Mouse (Mus musculus) neural tube, embryonic 13.5 days (tissue): Measurements from ENCODE around the gene Faf1. TPM values are rescaled to one million over a fixed set of nuclear protein-coding genes. Genes with fewer than 3 reads are reported as not detected.

ENCODE experiments used
- ATAC-seq: fragments of 200-750 bp; cut with Nextera tagmentation; 2 replicates; pipeline ENCODE4 v1.8.0; 2017; ENCODE audit warnings: low read depth, mild to moderate bottlenecking, moderate TSS enrichment, moderate library complexity
- H3K27ac ChIP-seq: fragments of 300-500 bp; sonication (generic); replicated peaks from 2 replicates; pipeline ENCODE4 v1.5.1; 2015; ENCODE audit warnings: moderate library complexity, mild to moderate bottlenecking, inconsistent platforms
- H3K27me3 ChIP-seq: fragments of 300-500 bp; sonication (generic); 2 replicates; pipeline ENCODE4 v1.6.1; 2015; ENCODE audit warnings: mild to moderate bottlenecking, inconsistent platforms
- H3K36me3 ChIP-seq: fragments of 300-500 bp; sonication (generic); 2 replicates; pipeline ENCODE4 v1.6.1; 2015; ENCODE audit warnings: mild to moderate bottlenecking, inconsistent platforms
- H3K4me1 ChIP-seq: fragments of 300-500 bp; sonication (generic); replicated peaks from 2 replicates; pipeline ENCODE4 v1.6.1; 2015; ENCODE audit warnings: inconsistent platforms
- H3K4me2 ChIP-seq: fragments of 300-500 bp; sonication (generic); 2 replicates; pipeline ENCODE4 v1.6.1; 2015; ENCODE audit warnings: inconsistent platforms, mild to moderate bottlenecking, moderate library complexity
- H3K4me3 ChIP-seq: fragments of 300-500 bp; sonication (generic); 2 replicates; pipeline ENCODE4 v1.5.1; 2015; ENCODE audit warnings: mild to moderate bottlenecking, inconsistent platforms
- H3K9ac ChIP-seq: fragments of 300-500 bp; sonication (generic); 2 replicates; pipeline ENCODE4 v1.6.1; 2015; ENCODE audit warnings: moderate library complexity, mild to moderate bottlenecking, inconsistent platforms
- H3K9me3 ChIP-seq: fragments of 300-500 bp; sonication (generic); 2 replicates; pipeline ENCODE4 v1.6.1; 2016; ENCODE audit warnings: inconsistent platforms
- WGBS: fragments of 180-500 bp; shearing (Covaris S2); methylation state at CpG from one replicate; pipeline ENCODE4 v1.1.7; 2015; 5-methylcytosine and 5-hydroxymethylcytosine counted together
- polyA plus RNA-seq: library from polyadenylated mRNA; unstranded; fragments of >200 nt; fragmentation: Nextera tagmentation; extraction: Ambion mirVana; gene quantifications from 2 replicates; pipeline ENCODE4 v1.2.1, GENCODE M21; 2015

Faf1 gene
- polyA plus RNA-seq, 1 experiment from 2014 or later = 33.6 TPM

DNA sequence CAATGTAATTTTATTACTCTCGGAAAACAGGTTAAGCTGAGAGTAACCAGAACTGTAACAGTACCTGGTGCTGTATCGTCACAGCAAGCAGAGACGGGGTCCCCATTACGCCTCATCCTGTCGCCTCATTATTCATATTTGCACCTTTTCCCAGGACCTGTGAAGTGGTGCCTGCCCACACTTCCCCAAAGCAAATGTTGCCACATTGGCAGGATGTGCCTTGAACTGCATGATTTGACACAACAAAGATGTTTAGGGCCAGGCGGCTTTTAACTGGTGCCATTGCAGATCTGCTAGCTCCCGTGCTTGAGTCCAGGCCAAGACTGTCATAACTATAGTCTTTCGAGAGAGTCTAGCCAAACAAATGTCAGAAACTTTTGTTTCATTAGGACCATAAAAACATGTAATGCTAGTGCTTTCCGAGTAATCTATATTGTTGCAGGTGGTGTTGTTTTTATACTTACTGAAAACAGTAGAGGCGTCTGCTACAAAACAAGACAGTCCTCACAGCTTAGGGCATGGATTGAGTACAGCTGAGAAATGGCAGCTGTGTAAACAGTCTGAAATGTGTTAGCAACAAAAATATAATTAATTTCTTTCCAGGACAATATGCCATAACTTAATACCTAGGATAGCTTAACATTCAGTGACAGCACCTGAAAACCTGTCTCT, 121.3 kb downstream of the Faf1 start:
- H3K27me3 ChIP-seq = no peaks in the 10 kb centered on the region
- H3K4me3 ChIP-seq = no peak overlapping the region
- no peak for ATAC-seq
- no peak overlapping the region for H3K4me2 ChIP-seq
- H3K9me3 ChIP-seq = no peaks in the 10 kb centered on the region
- H3K27ac ChIP-seq = no peak overlapping the region
- no peaks in the 10 kb centered on the region for H3K4me1 ChIP-seq
- 0 out of 2 replicates have a peak, but pooled peaks cover 5% of the 10 kb centered on the region for H3K36me3 ChIP-seq
- WGBS = 85% methylated on average over 10 of the region's 10 CpGs
- H3K9ac ChIP-seq = no peak overlapping the region

- no peaks in the 10 kb centered on the region for H3K9me3 ChIP-seq
- peaks cover 7% of the 10 kb centered on the region for H3K4me1 ChIP-seq
- no peak overlapping the region for H3K9ac ChIP-seq
- no peaks in the 10 kb centered on the region for H3K27me3 ChIP-seq
- H3K36me3 ChIP-seq = no peaks in the 10 kb centered on the region
- WGBS = 58% methylated on average over 5 of the region's 5 CpGs
- no peak overlapping the region for H3K4me2 ChIP-seq
- no peak for ATAC-seq
- no peak overlapping the region for H3K27ac ChIP-seq
- H3K4me3 ChIP-seq = no peak overlapping the region
These were observed 130.0 kb downstream of the Faf1 start for GRCm38 (mm10) chr4:109806408-109806807.

GRCm38 (mm10) chr4:109815161-109815560, 138.8 kb downstream of the Faf1 start:
- Histone ChIP-seq H3K9me3 (no peaks in the 10 kb centered on the region), H3K9ac (no peak overlapping the region), H3K4me2 (no peak overlapping the region), H3K4me3 (no peak overlapping the region), H3K4me1 (no peaks in the 10 kb centered on the region), H3K27me3 (no peaks in the 10 kb centered on the region), H3K27ac (no peak overlapping the region), H3K36me3 (no peaks in the 10 kb centered on the region)
- 81% methylated on average over 1 of the region's 1 CpGs for WGBS
- ATAC-seq = no peak

DNA sequence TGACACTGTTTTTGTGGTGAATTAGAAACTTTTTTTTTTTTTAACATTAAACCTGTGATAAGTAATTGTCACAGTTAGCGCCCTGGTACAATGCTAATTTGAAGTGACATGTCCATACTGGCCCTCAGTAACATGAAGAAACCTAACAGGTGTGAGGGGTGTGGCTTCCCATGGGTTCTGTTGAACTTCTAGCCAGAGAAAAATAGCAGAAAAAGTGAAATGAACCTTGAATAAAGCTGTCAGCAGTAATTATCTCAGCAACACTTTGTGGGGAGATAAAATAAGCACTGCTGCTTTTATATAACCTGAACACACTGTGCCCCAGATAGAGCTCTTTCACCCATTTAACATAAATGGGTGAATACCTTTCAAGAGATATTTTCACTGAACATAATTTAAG, 139.2 kb downstream of the Faf1 start:
- no peak overlapping the region for H3K4me3 ChIP-seq
- H3K9ac ChIP-seq = no peak overlapping the region
- H3K36me3 ChIP-seq = no peaks in the 10 kb centered on the region
- ATAC-seq = no peak
- no peak overlapping the region for H3K27ac ChIP-seq
- H3K9me3 ChIP-seq = no peaks in the 10 kb centered on the region
- H3K27me3 ChIP-seq = no peaks in the 10 kb centered on the region
- no peaks in the 10 kb centered on the region for H3K4me1 ChIP-seq
- no peak overlapping the region for H3K4me2 ChIP-seq
- 79% methylated on average over 1 of the region's 1 CpGs for WGBS

DNA sequence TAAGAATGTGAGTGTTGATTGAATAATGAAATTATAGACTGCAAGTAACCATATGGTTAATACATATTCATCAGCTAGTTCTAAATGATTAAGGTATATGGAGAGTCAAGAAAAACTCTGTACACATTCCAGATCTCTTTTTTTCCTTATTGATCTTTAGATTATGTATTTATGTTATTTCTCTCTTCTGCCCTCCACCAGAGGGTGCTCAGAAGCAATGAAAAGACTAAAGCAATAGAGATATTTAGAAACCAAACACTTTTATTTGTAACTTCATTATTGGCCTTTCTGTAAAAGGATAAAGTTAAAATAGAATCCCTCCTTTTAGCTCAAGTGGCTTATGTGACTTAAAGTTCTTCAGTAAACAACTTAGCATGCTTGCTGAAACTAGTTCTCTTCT, 143.1 kb downstream of the Faf1 start:
- no peaks in the 10 kb centered on the region for H3K27me3 ChIP-seq
- H3K4me1 ChIP-seq = no peaks in the 10 kb centered on the region
- H3K36me3 ChIP-seq = no peaks in the 10 kb centered on the region
- H3K27ac ChIP-seq = no peak overlapping the region
- H3K9me3 ChIP-seq = no peaks in the 10 kb centered on the region
- no peak for ATAC-seq
- no peak overlapping the region for H3K4me2 ChIP-seq
- no peak overlapping the region for H3K9ac ChIP-seq
- no peak overlapping the region for H3K4me3 ChIP-seq

DNA sequence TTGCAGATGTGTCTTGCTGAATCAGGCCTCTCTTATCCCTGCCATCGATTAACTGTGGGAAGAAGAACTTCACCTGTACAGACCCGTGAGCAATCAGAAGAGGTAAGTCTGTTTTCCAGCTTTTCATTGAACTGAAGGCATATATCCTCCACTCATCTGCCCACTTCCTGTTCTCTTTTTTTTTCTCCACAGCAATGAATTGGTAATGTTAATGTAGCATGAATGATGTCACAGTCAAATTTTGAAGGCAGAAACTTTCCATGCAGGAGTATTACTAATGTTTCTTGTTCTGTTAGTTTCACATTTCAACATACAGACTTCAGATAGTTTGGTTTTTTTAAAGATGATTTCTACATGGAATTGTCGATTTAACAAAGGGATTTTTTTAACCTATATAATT, 153.4 kb downstream of the Faf1 start:
- Histone ChIP-seq H3K27ac (no peak overlapping the region), H3K9ac (no peak overlapping the region), H3K4me3 (no peak overlapping the region), H3K4me1 (no peaks in the 10 kb centered on the region), H3K27me3 (no peaks in the 10 kb centered on the region), H3K9me3 (no peaks in the 10 kb centered on the region), H3K4me2 (no peak overlapping the region), H3K36me3 (peaks cover 7% of the 10 kb centered on the region; the same call in 1 of the 2 replicates)
- no peak for ATAC-seq
- WGBS = 92% methylated on average over 3 of the region's 3 CpGs

GRCm38 (mm10) chr4:109857851-109858250, 181.5 kb downstream of the Faf1 start:
- no peaks in the 10 kb centered on the region for H3K9me3 ChIP-seq
- H3K4me1 ChIP-seq = peaks cover 21% of the 10 kb centered on the region
- WGBS = 76% methylated on average over 3 of the region's 3 CpGs
- H3K9ac ChIP-seq = no peak overlapping the region
- H3K4me2 ChIP-seq = no peak overlapping the region
- no peaks in the 10 kb centered on the region for H3K27me3 ChIP-seq
- H3K36me3 ChIP-seq = no peaks in the 10 kb centered on the region
- H3K4me3 ChIP-seq = no peak overlapping the region
- no peak overlapping the region for H3K27ac ChIP-seq
- no peak for ATAC-seq

- Histone ChIP-seq H3K36me3 (no peaks in the 10 kb centered on the region), H3K9me3 (no peaks in the 10 kb centered on the region), H3K27me3 (no peaks in the 10 kb centered on the region), H3K4me2 (no peak overlapping the region), H3K4me1 (peaks cover 21% of the 10 kb centered on the region), H3K9ac (0 out of 2 replicates have a peak overlapping the region, but pooled peaks have one; percentile 26), H3K27ac (no peak overlapping the region), H3K4me3 (no peak overlapping the region)
- ATAC-seq = no peak
- WGBS = 14% methylated on average over 8 of the region's 8 CpGs
These were observed 182.4 kb downstream of the Faf1 start for GRCm38 (mm10) chr4:109858571-109859392.

GRCm38 (mm10) chr4:109859401-109859800, 183.0 kb downstream of the Faf1 start:
- Histone ChIP-seq H3K4me2 (no peak overlapping the region), H3K27me3 (no peaks in the 10 kb centered on the region), H3K4me3 (no peak overlapping the region), H3K36me3 (no peaks in the 10 kb centered on the region), H3K9ac (no peak overlapping the region), H3K4me1 (peaks cover 21% of the 10 kb centered on the region), H3K9me3 (no peaks in the 10 kb centered on the region), H3K27ac (no peak overlapping the region)
- no peak for ATAC-seq
- 33% methylated on average over 7 of the region's 7 CpGs for WGBS

DNA sequence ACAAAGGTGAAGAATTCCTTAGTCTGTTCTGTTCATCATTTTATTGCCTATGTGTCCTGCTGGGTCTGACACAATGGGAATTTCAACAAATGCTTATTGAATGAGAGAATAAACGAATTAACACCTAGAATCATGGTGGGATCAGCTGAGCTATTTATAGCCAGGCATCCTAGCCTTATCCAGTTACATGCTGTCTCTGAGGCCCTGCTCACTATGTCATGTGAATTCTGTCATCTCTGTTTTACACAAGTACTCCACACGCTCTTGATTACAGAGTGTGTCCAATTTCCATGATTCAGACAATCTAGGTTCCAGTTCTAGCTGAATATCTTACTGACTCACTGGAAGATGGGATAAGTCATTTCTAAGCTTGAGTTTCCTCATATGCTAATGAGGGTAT, 183.9 kb downstream of the Faf1 start:
- no peak overlapping the region for H3K27ac ChIP-seq
- no peaks in the 10 kb centered on the region for H3K27me3 ChIP-seq
- H3K4me2 ChIP-seq = no peak overlapping the region
- no peak for ATAC-seq
- H3K9me3 ChIP-seq = no peaks in the 10 kb centered on the region
- no peak overlapping the region for H3K9ac ChIP-seq
- H3K4me3 ChIP-seq = no peak overlapping the region
- no peaks in the 10 kb centered on the region for H3K36me3 ChIP-seq
- 36% methylated on average over 2 of the region's 2 CpGs for WGBS
- peaks cover 21% of the 10 kb centered on the region for H3K4me1 ChIP-seq

- Histone ChIP-seq H3K27ac (no peak overlapping the region), H3K9me3 (no peaks in the 10 kb centered on the region), H3K9ac (no peak overlapping the region), H3K4me1 (peaks cover 21% of the 10 kb centered on the region), H3K4me2 (no peak overlapping the region), H3K4me3 (no peak overlapping the region), H3K27me3 (no peaks in the 10 kb centered on the region), H3K36me3 (no peaks in the 10 kb centered on the region)
- 31% methylated on average over 4 of the region's 4 CpGs for WGBS
- ATAC-seq = no peak
These were observed 185.9 kb downstream of the Faf1 start for GRCm38 (mm10) chr4:109862271-109862670.

DNA sequence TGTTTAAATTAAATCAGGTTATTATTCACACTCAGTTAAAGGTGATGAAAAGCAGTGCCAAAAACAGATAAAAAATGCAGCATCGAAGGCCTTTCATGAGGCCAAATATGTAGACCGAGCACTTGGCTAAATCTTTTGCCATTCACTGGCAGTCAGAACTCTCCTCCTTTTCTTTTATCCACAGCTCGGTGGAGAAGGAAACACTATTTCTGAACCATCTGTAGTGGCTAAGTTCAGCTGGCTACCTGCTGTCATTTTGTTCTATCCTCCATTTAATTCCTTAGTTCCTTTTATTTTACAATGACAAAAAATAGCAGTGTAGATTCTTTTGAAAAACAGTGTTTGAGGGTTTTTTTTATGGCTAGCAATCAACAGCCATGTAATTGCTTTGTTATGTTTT, 186.6 kb downstream of the Faf1 start:
- no peaks in the 10 kb centered on the region for H3K9me3 ChIP-seq

More for the DNA sequence above, 186.6 kb downstream of the Faf1 start:
- Histone ChIP-seq H3K4me2 (no peak overlapping the region), H3K27ac (no peak overlapping the region), H3K9ac (no peak overlapping the region), H3K27me3 (no peaks in the 10 kb centered on the region), H3K4me3 (no peak overlapping the region), H3K36me3 (no peaks in the 10 kb centered on the region), H3K4me1 (peaks cover 21% of the 10 kb centered on the region)
- WGBS = 20% methylated on average over 3 of the region's 3 CpGs
- no peak for ATAC-seq
